Mouse (Mus musculus): ENCODE data around the gene Fanca.

The Fanca gene

DNA sequence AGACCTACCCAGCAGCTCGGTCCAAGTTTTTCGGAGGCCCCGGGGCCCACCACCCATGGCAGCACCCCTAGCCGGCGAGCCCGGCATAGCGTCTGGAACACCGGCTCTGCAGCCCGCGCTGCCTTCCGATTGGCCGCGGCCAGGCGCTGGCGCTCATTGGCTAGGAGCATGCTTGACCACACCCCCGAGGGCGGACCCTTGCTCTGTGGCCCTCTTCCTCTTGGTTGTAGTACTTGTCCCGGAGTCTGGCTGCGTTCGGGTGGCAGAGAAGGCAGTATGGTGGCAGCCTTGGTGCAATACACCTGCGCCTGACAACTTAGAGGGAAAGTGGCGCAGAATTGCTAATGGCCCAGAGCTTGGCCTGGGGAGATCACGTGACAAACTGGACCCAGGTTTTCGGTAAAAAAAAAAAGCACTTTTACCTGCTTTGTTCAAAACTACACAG is at the start of gene Fanca:
TSS of gene Fanca (minus strand) at position 110 of the 445 bp plus-strand sequence.
- peak; percentile 94 to 95 for DNase-seq

DNA sequence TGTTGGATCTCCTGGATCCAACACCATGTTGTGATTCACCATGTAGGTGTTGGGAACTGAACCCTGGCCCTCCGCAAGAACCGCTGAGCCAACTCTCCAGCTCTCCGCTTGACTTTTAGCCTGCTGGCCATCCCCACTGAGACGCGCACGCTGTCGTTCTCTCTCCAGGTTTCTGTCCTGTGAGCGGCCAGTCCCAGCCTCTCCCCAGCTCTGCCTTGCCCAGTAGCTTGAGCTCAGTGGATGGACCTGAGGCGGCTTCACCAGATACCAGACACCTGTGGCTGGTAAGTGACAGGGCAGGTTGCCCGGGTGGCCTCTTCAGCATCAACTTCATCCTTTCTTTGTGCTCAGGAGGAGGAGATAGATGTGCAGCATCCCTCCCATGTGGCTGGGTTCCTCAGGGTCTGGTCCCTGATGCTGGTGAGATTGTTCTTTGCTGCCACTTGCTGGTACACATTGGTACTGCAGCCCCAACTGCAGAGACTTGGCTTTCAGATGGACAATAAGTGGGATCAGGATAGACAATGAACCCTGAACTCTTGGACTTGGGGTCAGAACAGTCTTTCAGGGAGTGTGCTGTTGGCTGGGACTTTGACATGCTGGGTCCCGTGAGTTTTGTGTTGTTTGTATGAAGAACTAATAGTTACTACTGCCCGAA is 42.8 kb upstream of the Fanca start:
- peak; percentile 26 to 30 for DNase-seq

DNA sequence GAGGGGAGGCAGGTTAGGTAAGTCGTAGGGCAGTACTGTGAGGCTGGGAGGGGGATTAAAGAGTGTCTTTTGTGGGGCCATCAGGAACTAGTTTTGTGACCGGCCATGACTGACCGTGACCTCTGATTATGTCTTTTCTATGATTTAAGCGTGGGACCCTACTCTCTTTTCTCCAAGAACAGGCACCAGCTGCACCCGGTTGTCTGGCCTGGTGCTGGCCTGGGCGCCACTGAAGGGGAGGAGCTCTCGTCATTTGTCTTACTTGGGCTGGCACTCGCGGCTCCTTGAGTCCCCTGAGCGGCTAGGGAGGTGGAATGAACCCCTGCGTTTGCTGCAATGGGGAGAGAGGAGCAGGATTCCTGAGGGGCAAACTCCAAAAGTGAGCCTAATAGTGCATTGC is 34.8 kb upstream of the Fanca start:
- DNase-seq, result no peak

DNA sequence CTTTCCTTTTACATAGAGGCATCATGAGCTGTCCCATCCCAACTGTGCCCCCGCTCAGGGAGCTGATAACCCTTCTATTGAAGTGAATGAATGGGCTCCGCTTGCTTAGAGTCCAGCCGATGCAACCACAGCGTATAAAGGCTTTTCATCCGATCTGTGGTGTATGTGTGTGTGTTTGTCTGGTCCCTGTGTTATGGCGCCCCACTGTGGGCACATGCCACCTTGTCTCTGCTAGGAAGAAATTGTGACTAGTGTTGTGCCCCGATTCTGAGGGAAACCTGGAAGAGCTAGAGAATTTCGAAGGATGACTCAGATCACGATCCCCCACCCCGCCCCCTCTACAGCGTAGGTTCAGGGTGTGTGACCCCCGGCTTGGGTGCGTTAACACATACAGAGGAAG is 34.4 kb upstream of the Fanca start:
- DNase-seq, result no peak

DNA sequence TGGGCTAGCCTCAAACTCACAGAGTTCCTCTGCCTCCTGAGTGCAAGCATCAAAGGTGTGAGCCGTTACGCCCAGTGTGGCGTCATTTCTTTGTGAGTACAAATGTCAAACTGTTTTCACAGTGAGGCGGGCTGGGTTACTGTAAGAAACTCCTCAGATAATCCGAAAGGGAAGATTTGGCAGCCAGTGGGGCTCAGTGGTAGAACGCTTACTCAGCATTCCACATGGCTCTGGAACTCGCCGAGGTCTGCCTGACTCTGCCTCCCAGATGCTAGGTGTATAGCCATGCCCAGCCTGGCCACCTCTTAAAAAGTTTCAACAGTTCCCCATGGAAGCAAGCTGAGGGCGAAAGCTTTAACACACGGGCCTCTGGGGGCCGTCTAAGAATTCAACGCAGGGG is 33.7 kb upstream of the Fanca start:
- DNase-seq, result no peak

DNA sequence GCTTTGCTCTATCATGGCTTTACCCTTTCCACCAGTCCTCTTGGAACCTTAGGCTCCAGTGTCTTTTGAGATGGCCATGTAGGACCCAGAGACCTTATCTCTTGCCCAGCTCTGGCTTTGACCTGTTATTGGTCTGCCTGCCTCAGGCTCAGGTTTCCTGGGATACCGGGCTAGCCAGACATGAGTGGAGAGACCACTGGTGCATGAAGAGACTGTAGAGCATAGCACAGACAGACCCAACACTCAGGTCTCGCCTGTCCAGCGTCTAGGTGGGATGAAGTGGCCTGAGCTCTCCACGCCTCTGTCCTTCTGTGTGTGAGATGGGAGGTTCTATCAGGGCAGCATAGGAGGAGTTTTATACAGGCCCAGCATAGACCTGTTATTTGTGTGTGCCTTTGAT is 30.7 kb upstream of the Fanca start:
- no peak for DNase-seq

DNA sequence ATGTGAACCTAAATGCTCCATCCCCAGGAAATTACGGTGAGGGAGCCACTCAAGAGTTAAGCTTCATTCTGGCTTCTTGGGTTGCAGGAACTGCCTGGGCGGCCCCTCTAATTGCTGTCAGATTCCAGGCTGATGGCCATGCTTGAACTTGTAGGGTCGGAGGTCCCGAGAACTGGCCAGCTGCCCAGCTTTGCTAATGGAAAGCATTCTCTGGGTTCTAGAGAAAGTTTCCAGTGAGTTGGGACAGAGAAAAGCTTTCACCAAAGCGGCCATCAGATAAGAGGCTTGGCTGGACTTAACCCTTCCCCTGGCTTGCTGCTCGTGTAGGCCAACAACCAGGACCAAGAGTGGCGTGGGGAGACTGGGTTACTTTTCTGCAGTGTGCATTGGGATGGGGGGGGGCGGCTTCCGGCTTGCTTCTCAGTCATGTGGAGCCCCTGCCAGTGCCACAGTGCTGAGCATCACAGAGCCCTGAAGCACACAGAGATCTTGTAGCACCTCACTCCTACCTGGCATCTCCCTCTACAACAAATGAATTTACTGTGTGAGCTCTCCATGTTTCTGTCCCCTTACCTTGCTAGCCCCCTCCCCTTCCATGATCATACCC is 30.0 kb upstream of the Fanca start:
- no peak for DNase-seq

DNA sequence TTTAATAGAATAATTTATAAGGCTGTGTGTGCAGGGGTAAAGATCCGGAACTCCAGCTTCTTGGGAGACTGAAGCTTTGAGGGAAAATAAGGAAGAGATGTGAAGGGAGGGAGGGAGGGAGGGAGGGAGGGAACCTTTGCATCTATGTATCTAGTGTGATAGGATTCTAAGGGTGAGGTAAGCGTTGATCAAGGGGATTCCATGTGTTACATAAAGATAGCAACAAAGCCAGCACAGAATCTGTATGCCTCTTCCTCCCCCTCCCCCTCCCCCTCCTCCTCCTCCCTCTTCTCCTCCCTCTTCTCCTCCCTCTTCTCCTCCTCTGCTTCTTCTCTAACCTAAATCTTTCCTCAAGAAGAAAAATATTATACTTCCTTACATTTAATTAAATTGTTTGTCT is 28.9 kb upstream of the Fanca start:
- no peak for DNase-seq

DNA sequence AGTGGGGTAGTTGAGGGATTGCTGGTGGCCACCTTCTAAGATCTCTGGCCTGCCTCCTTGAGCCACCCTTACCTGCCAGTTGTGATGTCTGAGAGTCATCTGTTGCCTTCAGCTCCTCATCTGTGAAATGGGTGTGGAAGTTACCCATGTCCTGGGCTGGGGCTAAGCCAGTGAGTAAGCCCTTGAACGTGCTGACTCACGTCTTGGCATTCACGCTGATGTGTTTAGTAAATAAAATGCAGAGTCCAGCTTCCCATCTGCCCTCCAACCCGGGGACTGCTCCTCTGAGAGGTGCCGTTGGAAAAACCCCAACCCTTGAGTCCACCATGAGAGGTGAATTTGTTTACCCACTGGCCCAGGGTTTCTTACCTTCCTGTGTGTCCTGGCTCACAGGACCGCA is 27.5 kb upstream of the Fanca start:
- DNase-seq, result no peak

DNA sequence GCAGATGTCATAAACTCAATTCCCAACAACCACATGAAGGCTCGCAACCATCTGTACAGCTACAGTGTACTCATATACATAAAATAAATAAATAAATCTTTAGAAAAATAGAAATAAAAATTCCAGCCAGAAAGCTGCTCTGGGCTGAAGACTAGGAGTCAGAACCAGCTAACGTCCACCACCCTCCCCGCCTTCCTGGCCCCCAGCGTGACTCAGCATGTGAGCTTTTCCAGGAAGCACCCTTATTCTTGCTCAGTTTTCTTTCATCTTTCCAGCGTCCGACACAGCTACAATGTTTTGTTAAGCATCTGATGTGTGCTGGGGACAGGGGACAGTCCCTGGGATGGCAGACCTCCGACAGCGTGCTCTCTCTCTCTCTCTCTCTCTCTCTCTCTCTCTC is 26.8 kb upstream of the Fanca start:
- no peak for DNase-seq

DNA sequence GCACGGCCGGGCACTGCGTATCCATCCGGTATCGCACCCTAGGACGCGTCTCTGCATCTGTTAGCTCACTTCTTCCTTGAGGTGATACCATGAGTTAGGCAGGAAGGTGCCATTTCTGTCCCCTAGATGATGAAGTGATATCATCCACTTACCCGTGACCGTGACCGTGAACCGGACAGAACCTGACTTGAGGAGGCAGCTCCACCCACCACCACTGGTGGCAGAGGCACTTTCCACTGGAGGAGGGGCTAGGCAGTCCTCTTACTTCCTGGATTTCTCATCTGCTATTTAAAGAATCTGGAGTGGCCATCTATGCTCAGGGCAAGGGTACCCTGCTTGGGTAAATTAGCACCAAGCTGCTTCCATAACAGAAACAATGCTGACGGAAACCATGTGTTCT is 25.0 kb upstream of the Fanca start:
- DNase-seq, result no peak

DNA sequence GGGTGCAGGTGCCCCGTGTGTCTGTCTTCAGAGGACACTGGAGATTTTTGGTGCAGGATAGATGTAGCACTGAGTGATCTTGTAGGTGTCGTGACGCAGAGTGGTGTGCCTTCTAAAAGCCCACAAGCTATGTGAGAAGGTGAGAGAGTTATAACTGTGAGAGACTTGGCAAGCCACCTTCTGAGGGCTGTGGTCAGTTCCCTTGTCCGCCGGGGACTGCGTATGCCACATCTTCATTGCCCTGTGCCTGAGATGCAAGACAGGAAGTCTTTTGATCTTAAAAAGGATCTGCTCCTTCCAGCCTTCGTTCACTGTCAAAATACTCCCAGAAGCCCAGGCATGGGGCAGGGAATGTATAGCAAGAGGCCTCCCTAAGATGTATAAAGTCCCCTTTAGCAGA is 24.5 kb upstream of the Fanca start:
- DNase-seq, result no peak

DNA sequence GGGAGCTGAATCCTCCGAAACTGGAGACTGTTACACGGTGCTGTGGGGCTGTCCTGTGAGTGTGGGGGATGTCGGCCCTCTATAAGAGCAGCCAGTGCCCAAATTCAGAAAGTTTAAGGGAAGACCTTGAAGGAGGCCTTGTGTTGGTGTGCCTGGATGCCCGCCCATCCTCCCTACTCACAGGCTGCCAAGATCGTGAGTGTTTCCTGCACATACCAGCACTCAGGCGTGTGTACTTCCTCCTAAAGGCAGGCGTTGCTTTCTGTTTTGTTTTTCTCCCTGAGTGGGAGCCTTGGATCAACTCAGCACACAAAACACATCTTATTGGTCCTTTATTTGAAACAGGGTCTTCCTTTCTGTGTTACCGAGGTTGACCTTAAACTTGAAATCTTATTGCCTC is 23.9 kb upstream of the Fanca start:
- no peak for DNase-seq

DNA sequence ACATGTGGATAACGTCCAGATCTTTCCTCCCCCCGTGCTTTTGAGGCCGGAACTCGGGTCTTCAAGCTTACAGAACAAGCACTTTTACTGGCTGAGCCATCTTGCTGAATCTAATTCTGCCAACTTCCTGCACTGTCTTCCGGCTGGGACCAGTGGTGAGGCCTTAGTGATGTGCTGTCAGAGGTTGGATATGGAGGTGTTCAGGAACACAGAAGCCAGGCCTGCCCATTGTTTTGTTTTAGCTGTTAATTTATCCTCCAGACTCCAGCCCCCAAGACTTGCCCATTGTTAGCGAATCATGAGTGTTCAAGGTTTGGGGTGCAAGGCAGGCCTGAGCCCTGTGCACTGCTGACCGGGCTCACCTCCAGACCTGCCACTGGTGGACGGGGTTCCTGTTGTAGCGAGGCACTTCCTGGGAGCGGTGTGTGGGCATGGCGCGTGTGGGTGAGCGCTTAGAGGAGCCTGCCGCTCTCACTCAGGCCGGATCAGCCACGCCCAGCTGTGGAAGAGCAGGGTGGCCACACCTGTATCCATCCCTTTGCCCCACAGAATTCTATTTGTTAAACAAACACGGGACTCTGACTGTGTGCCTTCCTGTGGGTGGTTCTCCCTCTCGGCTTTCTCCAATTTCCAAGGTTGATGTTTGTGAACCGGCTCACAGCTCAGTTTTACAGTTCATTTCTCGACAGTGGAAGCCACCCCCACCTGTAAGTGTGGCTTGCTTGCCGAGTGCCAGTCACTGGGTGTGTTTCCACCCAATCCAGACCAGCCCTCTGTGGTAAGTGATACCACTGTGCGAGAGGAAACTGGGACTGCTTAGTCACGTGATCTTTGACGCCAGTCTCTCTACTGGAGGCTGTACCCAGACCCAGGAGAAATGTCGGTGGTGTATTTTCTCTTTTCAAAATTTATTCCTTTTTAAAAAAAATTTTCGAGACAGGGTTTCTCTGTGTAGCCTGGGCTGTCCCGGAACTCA is 23.0 kb upstream of the Fanca start:
- DNase-seq, result no peak

DNA sequence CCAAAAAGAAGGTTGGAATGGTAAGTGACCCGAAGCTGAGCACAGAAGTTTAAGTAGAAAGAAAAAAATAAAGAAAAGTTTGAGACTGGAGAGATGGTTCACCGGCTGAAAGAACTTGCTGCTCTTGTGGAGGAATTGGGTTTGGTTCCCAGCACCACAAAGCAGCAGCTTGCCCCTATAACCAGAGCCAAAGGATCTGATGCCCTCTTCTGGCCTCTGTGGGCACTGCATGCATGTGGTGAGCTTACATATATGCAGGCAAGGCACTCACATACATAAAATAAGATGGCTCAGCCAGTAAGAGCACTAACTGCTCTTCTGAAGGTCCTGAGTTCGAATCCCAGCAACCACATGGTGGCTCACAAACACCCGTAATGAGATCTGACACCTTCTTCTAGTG is 21.7 kb upstream of the Fanca start:
- no peak for DNase-seq

DNA sequence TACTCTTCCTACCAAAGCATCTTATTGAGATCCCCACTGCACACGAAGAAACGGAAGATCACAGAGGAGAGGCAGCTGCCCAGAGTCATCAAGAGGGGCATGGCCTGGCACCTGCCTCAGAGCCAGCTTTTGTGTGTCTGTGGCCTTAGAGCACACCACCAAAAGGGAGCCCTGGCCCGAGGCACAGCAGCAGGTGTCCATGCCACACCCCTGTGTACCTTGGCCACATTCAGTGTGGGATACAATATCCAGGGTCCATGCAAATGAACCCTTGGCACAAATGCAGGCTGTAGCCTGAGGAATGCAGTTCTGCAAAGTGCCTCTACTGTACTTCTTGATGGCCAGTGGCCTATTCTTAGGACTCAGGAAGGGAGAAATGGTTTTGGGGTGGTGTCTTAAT is 19.1 kb upstream of the Fanca start:
- no peak for DNase-seq

DNA sequence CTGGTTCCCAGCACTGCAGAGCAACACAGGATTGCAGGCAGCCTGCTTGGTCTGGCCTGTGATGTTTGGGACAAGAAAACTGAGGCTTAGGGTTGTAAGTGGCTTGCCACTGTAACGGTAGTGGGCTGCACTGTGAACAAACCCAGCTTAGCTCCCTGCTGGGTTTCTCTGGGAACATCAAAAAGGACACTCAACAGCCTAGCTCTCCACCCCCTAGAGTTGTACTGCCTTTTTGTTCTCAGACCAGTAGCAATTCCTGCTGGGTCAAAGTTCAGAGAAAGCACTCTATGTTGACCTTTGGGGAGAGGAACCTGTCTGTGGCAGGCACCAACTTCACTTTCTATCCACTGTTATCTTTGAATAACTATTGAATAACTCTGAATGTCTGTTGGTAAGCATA is 16.1 kb upstream of the Fanca start:
- DNase-seq, result no peak

DNA sequence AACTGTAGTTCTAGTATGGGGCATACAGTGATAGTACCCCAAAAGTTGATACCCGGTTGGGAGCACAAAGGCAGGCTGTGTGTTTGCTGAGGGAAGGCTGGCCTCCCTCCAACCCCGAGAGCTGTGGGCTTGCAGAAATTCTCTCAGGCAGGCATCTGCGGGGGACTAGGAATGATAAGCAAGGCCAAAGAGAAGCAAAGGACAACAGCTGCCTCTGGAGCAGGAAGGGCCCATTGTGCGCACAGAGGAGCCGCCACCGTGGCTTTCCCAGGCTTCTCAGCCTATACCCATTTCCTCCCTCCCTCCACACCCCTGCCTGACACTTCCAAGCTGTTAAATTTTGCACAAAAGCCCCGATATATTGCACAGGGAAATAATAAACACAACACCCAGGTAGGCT is 15.5 kb upstream of the Fanca start:
- DNase-seq, result no peak

DNA sequence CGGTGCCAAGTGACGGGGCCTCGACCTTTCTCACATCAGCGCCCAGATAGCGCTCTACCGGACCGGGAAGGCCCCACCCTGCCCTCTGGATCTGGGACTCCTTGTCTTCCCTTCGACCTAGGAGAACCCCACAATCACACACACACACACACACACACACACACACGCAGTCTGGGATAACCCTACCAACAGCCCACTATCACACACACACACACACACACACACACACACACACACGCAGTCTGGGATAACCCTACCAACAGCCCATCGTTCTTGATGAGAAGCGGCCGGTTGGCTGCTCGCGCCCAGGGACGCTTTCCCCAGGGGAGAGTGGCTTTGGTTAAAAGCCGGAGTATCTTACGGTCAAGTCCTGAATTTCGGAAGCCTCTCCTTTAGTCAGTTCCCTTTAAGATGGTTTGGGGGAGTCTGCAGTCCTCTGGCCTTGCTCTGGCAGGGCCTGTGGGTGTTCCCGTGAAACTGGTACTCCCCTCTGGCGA is 14.8 kb upstream of the Fanca start:
- DNase-seq, result no peak

DNA sequence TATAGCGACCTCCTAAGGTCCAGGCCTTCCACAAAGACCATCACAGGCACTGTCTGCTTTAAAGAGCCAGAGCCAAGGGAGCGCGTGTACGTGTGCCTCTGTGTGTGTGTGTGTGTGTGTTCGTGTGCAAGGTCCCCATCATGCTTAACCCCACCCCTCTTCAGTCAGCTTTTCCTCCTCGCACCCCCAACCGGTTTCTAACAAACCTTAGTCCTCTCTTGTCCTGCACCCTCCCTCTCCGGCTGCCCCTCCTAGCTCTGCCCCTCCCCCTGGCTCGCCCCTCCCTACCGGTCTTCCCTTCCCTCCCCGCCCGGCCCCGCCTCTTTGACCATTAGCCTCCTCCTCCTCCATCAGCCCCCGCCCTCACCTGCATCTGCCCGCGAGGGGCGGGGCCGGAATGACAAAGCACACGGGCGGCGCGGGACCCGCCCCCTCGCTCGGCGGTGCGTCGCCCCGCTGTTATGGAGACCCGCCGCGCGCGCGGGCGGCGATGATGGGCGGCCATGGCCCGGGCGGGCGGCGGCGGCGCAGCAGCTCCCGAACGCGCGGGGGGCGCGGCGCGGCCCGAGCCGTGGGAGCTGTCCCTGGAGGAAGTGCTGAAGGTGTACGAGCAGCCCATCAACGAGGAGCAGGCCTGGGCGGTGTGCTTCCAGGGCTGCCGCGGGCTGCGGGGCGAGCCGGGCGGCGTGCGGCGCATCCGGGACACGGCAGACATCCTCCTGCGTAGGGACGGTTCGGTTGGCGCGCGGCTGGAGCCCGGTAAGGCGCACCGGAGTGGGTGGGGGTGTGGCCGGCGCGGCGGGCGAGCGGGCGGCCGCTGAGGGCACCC is 14.1 kb upstream of the Fanca start, which contains the start of gene Spire2:
TSS of gene Spire2 (plus strand) at position 452 of the 829 bp plus-strand sequence.
- DNase-seq, result peak; percentile 62 to 70

DNA sequence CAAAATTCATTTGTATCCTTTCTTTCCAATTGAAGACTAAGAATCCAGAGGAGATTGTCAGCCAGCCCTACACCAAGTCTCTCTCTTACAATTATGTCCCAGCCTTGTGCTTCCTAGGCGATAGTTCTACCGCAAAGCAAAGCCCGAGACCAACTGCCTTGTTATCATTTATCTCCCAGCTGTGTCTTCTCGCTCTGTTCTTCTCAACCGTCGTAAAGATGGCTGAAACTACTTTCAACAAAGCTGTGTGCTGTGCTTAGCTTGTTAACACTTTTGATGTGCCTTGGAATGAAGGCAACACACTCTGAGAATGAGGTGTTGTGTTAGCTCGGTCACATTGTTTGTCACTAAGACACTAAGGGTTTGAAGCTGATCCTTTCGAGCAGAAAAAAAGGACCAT is 13.4 kb upstream of the Fanca start:
- no peak for DNase-seq

DNA sequence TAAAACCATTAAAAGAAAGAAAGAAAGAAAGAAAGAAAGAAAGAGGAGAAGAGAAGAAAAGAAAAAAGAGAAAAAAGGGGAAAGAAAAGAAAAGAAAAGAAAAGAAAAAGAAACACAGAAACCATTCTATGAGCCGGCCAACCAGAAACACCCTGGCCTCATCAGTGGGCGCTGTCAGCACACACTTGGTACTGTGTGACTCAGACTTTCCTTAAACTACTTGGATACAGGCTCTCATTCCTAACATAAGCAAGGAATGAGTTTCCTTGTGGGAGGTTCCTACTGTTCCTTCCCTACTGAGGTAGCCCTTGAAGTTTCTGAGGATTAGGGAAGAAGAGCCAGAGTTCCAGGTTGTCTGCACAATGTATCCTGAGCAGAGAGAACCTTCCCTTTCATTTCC is 12.9 kb upstream of the Fanca start:
- DNase-seq, result no peak

DNA sequence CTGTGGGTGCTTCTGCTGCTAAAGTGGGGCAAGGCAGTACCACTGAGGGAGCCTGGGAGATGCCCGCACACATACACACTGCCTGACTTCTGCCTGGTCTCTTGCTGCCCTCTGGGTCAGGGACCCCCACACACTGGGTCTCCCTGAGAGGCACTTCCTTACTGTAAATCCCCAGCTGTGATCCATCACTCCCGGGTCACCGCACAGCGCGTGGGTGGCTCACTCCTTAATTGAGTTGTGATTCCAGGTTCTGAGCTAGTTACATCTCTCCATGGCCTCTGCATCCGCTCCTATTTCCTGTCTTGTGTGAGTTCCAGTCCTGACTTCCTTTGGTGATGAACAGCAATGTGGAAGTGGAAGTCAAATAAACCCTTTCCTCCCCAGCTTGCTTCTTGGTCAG is 12.3 kb upstream of the Fanca start:
- DNase-seq, result no peak
